Mouse (Mus musculus) E14TG2a.4 (cell line): Measurements from ENCODE around the gene Slc9a5.

Experiments used
- CTCF ChIP-seq: conservative IDR thresholded peaks from 2 replicates; pipeline ENCODE4 v1.5.1; 2014; ENCODE audit warnings: low read length
- NANOG ChIP-seq: IDR thresholded peaks from 2 replicates; pipeline ENCODE4 v1.6.1; 2014; ENCODE audit warnings: borderline replicate concordance, low read length, mixed read lengths
- POU5F1 ChIP-seq: IDR thresholded peaks from 2 replicates; pipeline ENCODE4 v1.6.1; 2014; ENCODE audit warnings: low read length, borderline replicate concordance

GRCm38 (mm10) chr8:105387151-105387550, 38.5 kb downstream of the Slc9a5 start:
- TF ChIP-seq CTCF, result no peak
- no peak for TF ChIP-seq NANOG
- TF ChIP-seq POU5F1, result no peak
